Mouse (Mus musculus): ENCODE measurements around the gene Tnfrsf19. TPM values are rescaled to one million over a fixed set of nuclear protein-coding genes. Genes with fewer than 3 reads are reported as not detected.
A peak's percentile ranks its signal among the peaks of the same experiment; 100 is the strongest.

Gene Tnfrsf19
- total RNA-seq (2014; rRNA removed) = 5.7 and 6.2 TPM in 2 replicates
- 2.3 and 3.5 TPM in 2 replicates for polyA plus RNA-seq (2012; rRNA removed)

DNA sequence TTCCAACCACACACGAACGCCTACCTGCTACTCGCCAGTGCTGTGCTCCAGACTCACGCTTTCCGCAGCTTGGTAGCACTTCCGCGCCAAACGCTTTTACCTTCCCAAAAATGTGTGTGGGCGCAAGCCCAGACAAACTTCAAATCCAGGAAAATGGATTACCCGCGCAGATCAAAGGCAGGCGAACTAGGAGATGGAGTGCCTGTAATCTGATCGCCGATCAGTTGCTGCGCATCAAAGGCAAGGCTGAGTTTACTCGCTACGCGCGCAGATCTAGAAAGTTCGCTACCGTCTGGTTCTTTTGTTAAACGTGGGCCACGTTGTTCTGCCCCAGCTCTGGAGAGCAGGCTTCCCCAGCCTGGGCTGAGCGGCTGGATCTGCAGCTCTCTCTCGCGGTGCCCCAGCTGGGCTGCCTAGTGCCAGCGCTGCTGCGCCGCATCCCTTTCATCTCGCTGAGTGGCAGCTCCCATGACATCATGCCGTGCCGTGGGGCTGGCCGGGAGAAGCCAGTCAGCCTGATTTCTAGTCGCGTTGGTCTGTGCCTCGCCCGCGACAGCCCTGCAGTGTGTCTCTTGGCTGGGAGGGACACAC lies at the start of gene Tnfrsf19:
Gene Tnfrsf19, minus strand, starts transcription at position 400 of the 591 bp plus-strand sequence.
- Histone ChIP-seq H3K27me3 (ENCODE audit: control insufficient read depth, insufficient read depth, low read length) (no peaks in the 10 kb centered on the region), H3K4me3 (ENCODE audit: insufficient read depth, low read depth, low read length) (peak within 1 kb of the TSS; percentile 21), H3K36me3 (ENCODE audit: control insufficient read depth, insufficient read depth, low read length) (no peaks in the 10 kb centered on the region), H3K9ac (ENCODE audit: low read depth, low read length) (peak within 1 kb of the TSS; percentile 56), H3K79me2 (ENCODE audit: control insufficient read depth, insufficient read depth, low read length) (no peaks in the 10 kb centered on the region), H3K27ac (replicated peaks; ENCODE audit: insufficient read depth, low read depth, low read length) (peak within 1 kb of the TSS; percentile 54), H3K4me1 (ENCODE audit: control insufficient read depth, insufficient read depth, low read length) (peaks cover 10% of the 10 kb centered on the region; the same call in 1 of the 2 replicates)
- DNase-seq (ENCODE audit: extremely low read depth, low read depth, low spot score) = peak; percentile 68
- TF ChIP-seq CTCF (IDR thresholded peaks at IDR 0.05; ENCODE audit: low read depth, low read length) (no peak), POLR2A (IDR thresholded peaks at IDR 0.05; ENCODE audit: extremely low read depth, insufficient read depth, low read length) (no peak)
- WGBS = under 1% methylated on average over 38 of the region's 38 CpGs

DNA sequence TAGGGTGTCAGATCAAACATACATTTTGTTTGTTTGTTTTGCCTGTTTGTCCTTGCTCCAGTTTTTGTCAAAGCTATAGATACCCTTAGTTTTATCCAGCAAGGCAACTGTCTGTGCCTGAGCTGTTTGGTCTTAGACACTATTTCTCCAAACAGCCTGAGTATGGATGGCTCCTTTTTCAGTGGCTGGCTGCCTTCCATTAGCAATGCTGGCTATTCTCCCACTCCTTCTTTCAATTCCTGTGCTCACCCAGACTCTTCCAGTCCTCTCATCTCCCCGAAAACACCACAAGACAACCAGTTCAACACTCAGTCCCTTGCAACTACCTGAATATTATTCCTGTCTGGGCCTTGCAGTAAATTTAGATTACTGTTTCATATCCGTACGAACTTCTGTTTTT lies 45.8 kb upstream of the Tnfrsf19 start:
- 86% methylated on average over 3 of the region's 3 CpGs for WGBS
- no peak overlapping the region for H3K9ac ChIP-seq (ENCODE audit: low read depth, low read length)
- no peaks in the 10 kb centered on the region for H3K4me1 ChIP-seq (ENCODE audit: control insufficient read depth, insufficient read depth, low read length)
- no peaks in the 10 kb centered on the region for H3K27me3 ChIP-seq (ENCODE audit: control insufficient read depth, insufficient read depth, low read length)
- H3K79me2 ChIP-seq (ENCODE audit: control insufficient read depth, insufficient read depth, low read length) = no peaks in the 10 kb centered on the region
- H3K27ac ChIP-seq (replicated peaks; ENCODE audit: insufficient read depth, low read depth, low read length) = no peak overlapping the region
- DNase-seq (ENCODE audit: extremely low read depth, low read depth, low spot score) = no peak
- TF ChIP-seq POLR2A (IDR thresholded peaks at IDR 0.05; ENCODE audit: extremely low read depth, insufficient read depth, low read length) (no peak), CTCF (IDR thresholded peaks at IDR 0.05; ENCODE audit: low read depth, low read length) (no peak)
- H3K36me3 ChIP-seq (ENCODE audit: control insufficient read depth, insufficient read depth, low read length) = no peaks in the 10 kb centered on the region
- H3K4me3 ChIP-seq (ENCODE audit: insufficient read depth, low read depth, low read length) = no peak overlapping the region

DNA sequence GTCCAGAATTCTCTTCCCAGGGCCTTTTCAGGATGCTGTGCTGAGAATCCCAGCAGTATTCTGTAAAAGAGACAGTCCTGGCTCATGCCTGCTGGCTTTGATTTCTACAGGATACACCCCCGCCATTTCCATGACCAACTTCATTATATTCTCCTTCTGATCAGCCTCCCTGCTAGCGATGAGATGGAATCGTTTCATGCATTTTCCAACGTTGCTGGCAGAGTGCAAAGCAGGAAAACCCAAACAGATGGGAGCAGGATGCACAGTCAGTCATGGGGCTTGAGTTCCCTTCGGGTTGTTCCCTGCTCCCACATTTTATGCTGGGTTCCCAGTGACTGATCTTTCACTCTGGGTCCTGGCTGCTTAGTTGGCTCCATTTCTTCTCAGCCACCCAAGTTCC lies 44.7 kb upstream of the Tnfrsf19 start:
- WGBS = 87% methylated on average over 5 of the region's 5 CpGs

DNA sequence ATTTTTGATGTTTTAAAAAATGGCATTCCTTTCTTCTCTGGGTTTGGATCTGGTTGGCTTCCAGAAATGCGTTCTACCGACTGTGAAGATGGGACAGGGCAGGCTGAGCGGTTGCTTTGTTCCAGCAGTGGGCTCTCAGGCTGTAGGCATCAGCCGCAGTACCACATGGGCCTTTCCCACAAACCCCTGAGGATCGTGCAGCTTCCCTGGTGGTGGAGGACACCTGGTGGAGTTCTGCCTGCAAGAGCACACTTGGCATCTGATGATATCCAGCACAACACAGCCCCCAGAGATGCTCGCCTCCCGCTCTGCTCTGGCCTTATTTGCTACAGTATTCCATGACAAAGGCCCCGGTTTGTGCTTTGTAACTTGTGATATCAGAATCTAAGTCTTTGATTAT lies 41.9 kb upstream of the Tnfrsf19 start:
- DNase-seq (ENCODE audit: extremely low read depth, low read depth, low spot score) = no peak
- WGBS = 84% methylated on average over 8 of the region's 8 CpGs
- H3K27me3 ChIP-seq (ENCODE audit: control insufficient read depth, insufficient read depth, low read length) = no peaks in the 10 kb centered on the region

More for the DNA sequence above, 44.7 kb upstream of the Tnfrsf19 start:
- no peaks in the 10 kb centered on the region for H3K79me2 ChIP-seq (ENCODE audit: control insufficient read depth, insufficient read depth, low read length)
- TF ChIP-seq POLR2A (IDR thresholded peaks at IDR 0.05; ENCODE audit: extremely low read depth, insufficient read depth, low read length) = no peak
- TF ChIP-seq CTCF (IDR thresholded peaks at IDR 0.05; ENCODE audit: low read depth, low read length) = no peak
- no peak overlapping the region for H3K27ac ChIP-seq (replicated peaks; ENCODE audit: insufficient read depth, low read depth, low read length)
- H3K4me3 ChIP-seq (ENCODE audit: insufficient read depth, low read depth, low read length) = no peak overlapping the region
- no peaks in the 10 kb centered on the region for H3K4me1 ChIP-seq (ENCODE audit: control insufficient read depth, insufficient read depth, low read length)
- no peaks in the 10 kb centered on the region for H3K36me3 ChIP-seq (ENCODE audit: control insufficient read depth, insufficient read depth, low read length)
- no peak overlapping the region for H3K9ac ChIP-seq (ENCODE audit: low read depth, low read length)
- DNase-seq (ENCODE audit: extremely low read depth, low read depth, low spot score) = no peak
- no peaks in the 10 kb centered on the region for H3K27me3 ChIP-seq (ENCODE audit: control insufficient read depth, insufficient read depth, low read length)

DNA sequence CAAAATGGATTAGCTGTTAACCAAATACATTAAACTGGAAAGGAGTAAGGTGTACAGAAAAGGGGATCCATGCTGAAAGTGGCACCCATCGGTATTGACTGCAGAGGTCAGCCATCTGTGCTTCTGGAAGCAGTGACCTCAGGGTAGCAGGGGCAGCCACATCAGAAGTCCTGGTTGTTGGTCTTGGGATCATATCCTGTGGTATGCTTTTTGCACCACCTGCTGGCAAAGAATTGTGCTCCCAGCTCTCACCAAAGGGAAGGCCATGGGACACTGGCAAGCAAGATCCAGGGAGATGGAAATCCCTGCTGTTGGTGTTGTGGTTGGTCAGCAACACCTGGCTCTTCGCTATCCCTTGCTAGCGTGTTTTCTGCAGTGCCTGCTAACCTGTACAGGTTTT lies 39.0 kb upstream of the Tnfrsf19 start:
- WGBS = 30% methylated on average over 3 of the region's 3 CpGs
- peak; percentile 73 for DNase-seq (ENCODE audit: extremely low read depth, low read depth, low spot score)

More for the DNA sequence above, 41.9 kb upstream of the Tnfrsf19 start:
- TF ChIP-seq POLR2A (IDR thresholded peaks at IDR 0.05; ENCODE audit: extremely low read depth, insufficient read depth, low read length) = no peak
- TF ChIP-seq CTCF (IDR thresholded peaks at IDR 0.05; ENCODE audit: low read depth, low read length) = no peak
- H3K4me1 ChIP-seq (ENCODE audit: control insufficient read depth, insufficient read depth, low read length) = no peaks in the 10 kb centered on the region
- no peak overlapping the region for H3K9ac ChIP-seq (ENCODE audit: low read depth, low read length)
- H3K79me2 ChIP-seq (ENCODE audit: control insufficient read depth, insufficient read depth, low read length) = no peaks in the 10 kb centered on the region
- no peak overlapping the region for H3K4me3 ChIP-seq (ENCODE audit: insufficient read depth, low read depth, low read length)
- no peaks in the 10 kb centered on the region for H3K36me3 ChIP-seq (ENCODE audit: control insufficient read depth, insufficient read depth, low read length)
- no peak overlapping the region for H3K27ac ChIP-seq (replicated peaks; ENCODE audit: insufficient read depth, low read depth, low read length)

DNA sequence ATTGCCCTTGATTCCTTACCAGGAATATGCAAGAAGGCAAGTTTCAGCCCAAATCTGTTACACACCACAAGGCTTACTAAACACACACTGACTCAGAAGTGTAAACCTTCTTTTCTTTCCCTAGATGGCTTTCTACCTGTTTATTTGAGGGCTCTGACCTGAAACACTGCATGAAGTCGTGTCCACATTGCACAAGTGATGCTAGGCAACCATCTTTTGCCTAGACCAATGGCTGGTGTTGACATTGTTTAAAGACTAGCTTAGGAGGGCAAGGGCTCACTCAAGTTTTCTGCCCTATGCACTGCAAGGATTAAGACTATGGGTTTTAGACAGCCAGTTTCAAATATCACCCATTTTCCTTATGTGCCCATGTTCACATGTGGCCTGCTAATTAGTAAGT lies 23.3 kb upstream of the Tnfrsf19 start:
- no peaks in the 10 kb centered on the region for H3K36me3 ChIP-seq (ENCODE audit: control insufficient read depth, insufficient read depth, low read length)
- no peaks in the 10 kb centered on the region for H3K4me1 ChIP-seq (ENCODE audit: control insufficient read depth, insufficient read depth, low read length)
- 31% methylated on average over 1 of the region's 1 CpGs for WGBS
- H3K27ac ChIP-seq (replicated peaks; ENCODE audit: insufficient read depth, low read depth, low read length) = no peak overlapping the region
- no peak overlapping the region for H3K9ac ChIP-seq (ENCODE audit: low read depth, low read length)
- DNase-seq (ENCODE audit: extremely low read depth, low read depth, low spot score) = no peak
- H3K27me3 ChIP-seq (ENCODE audit: control insufficient read depth, insufficient read depth, low read length) = no peaks in the 10 kb centered on the region
- no peaks in the 10 kb centered on the region for H3K79me2 ChIP-seq (ENCODE audit: control insufficient read depth, insufficient read depth, low read length)
- TF ChIP-seq POLR2A (IDR thresholded peaks at IDR 0.05; ENCODE audit: extremely low read depth, insufficient read depth, low read length) (no peak), CTCF (IDR thresholded peaks at IDR 0.05; ENCODE audit: low read depth, low read length) (no peak)
- H3K4me3 ChIP-seq (ENCODE audit: insufficient read depth, low read depth, low read length) = no peak overlapping the region

More for the DNA sequence above, 39.0 kb upstream of the Tnfrsf19 start:
- Histone ChIP-seq H3K36me3 (ENCODE audit: control insufficient read depth, insufficient read depth, low read length) (no peaks in the 10 kb centered on the region), H3K4me1 (ENCODE audit: control insufficient read depth, insufficient read depth, low read length) (no peaks in the 10 kb centered on the region), H3K9ac (ENCODE audit: low read depth, low read length) (no peak overlapping the region), H3K4me3 (ENCODE audit: insufficient read depth, low read depth, low read length) (no peak overlapping the region), H3K79me2 (ENCODE audit: control insufficient read depth, insufficient read depth, low read length) (no peaks in the 10 kb centered on the region), H3K27me3 (ENCODE audit: control insufficient read depth, insufficient read depth, low read length) (no peaks in the 10 kb centered on the region), H3K27ac (replicated peaks; ENCODE audit: insufficient read depth, low read depth, low read length) (no peak overlapping the region)
- TF ChIP-seq CTCF (IDR thresholded peaks at IDR 0.05; ENCODE audit: low read depth, low read length) (peak; percentile 77), POLR2A (IDR thresholded peaks at IDR 0.05; ENCODE audit: extremely low read depth, insufficient read depth, low read length) (no peak)
